Mouse (Mus musculus): ENCODE data around the gene Invs. TPM values are rescaled to one million over a fixed set of nuclear protein-coding genes. Genes with fewer than 3 reads are reported as not detected.

Gene Invs
- polyA plus RNA-seq, 1 experiment from 2014 or later: 5.5 TPM

GRCm38 (mm10) chr4:48314814-48315213 is 35.3 kb downstream of the Invs start:
- H3K9ac ChIP-seq (ENCODE audit: low read length): no peak overlapping the region
- H3K27ac ChIP-seq (ENCODE audit: low read depth, low read length): no peak overlapping the region
- no peak overlapping the region for H3K4me3 ChIP-seq (ENCODE audit: low read depth, low read length)
- no peaks in the 10 kb centered on the region for H3K4me1 ChIP-seq (ENCODE audit: control insufficient read depth, insufficient read depth, low read length)
- ATAC-seq (ENCODE audit: low FRiP score): no peak
- H3K36me3 ChIP-seq (ENCODE audit: control insufficient read depth, insufficient read depth, low read length): no peaks in the 10 kb centered on the region
- WGBS: 93% methylated on average over 3 of the region's 3 CpGs
- no peak overlapping the region for H3K4me2 ChIP-seq
- no peak for DNase-seq (ENCODE audit: low spot score, missing footprints)
- H3K9me3 ChIP-seq (ENCODE audit: control insufficient read depth, low read length): no peaks in the 10 kb centered on the region
- H3K27me3 ChIP-seq (ENCODE audit: control insufficient read depth, insufficient read depth, low read length): no peaks in the 10 kb centered on the region

GRCm38 (mm10) chr4:48316036-48316435 is 36.5 kb downstream of the Invs start:
- Histone ChIP-seq H3K4me1 (ENCODE audit: control insufficient read depth, insufficient read depth, low read length) (no peaks in the 10 kb centered on the region), H3K36me3 (ENCODE audit: control insufficient read depth, insufficient read depth, low read length) (no peaks in the 10 kb centered on the region), H3K9me3 (ENCODE audit: control insufficient read depth, low read length) (no peaks in the 10 kb centered on the region), H3K27me3 (ENCODE audit: control insufficient read depth, insufficient read depth, low read length) (no peaks in the 10 kb centered on the region), H3K4me2 (no peak overlapping the region), H3K9ac (ENCODE audit: low read length) (no peak overlapping the region), H3K27ac (ENCODE audit: low read depth, low read length) (no peak overlapping the region), H3K4me3 (ENCODE audit: low read depth, low read length) (no peak overlapping the region)
- ATAC-seq (ENCODE audit: low FRiP score) (no peak), DNase-seq (ENCODE audit: low spot score, missing footprints) (no peak)
- WGBS: 91% methylated on average over 3 of the region's 3 CpGs

DNA sequence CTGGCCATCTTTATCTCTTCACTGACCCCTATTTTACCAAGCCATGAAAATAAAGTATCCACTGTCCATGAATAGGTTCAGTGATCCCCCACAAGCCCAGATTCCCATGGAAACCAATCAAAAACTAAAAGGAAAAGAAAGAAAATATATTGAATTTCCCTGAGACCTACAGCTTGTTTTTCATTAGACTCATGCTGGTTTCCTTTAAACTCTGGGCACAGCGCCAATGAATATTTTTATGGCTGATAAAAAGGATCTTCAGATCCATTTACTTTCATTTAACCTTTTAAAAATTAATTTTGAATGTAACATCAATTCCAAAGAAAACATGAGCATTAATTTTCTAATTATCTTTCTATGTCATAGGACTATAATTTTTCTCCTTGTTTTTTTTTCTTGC is 41.7 kb downstream of the Invs start:
- H3K4me2 ChIP-seq: no peak overlapping the region
- no peaks in the 10 kb centered on the region for H3K9me3 ChIP-seq (ENCODE audit: control insufficient read depth, low read length)
- no peaks in the 10 kb centered on the region for H3K27me3 ChIP-seq (ENCODE audit: control insufficient read depth, insufficient read depth, low read length)
- no peaks in the 10 kb centered on the region for H3K36me3 ChIP-seq (ENCODE audit: control insufficient read depth, insufficient read depth, low read length)
- DNase-seq (ENCODE audit: low spot score, missing footprints): no peak
- H3K9ac ChIP-seq (ENCODE audit: low read length): no peak overlapping the region
- 95% methylated on average over 1 of the region's 1 CpGs for WGBS
- no peak for ATAC-seq (ENCODE audit: low FRiP score)
- H3K27ac ChIP-seq (ENCODE audit: low read depth, low read length): no peak overlapping the region
- no peaks in the 10 kb centered on the region for H3K4me1 ChIP-seq (ENCODE audit: control insufficient read depth, insufficient read depth, low read length)
- no peak overlapping the region for H3K4me3 ChIP-seq (ENCODE audit: low read depth, low read length)

- Histone ChIP-seq H3K36me3 (ENCODE audit: control insufficient read depth, insufficient read depth, low read length) (no peaks in the 10 kb centered on the region), H3K4me3 (ENCODE audit: low read depth, low read length) (no peak overlapping the region), H3K27me3 (ENCODE audit: control insufficient read depth, insufficient read depth, low read length) (no peaks in the 10 kb centered on the region), H3K9ac (ENCODE audit: low read length) (no peak overlapping the region), H3K27ac (ENCODE audit: low read depth, low read length) (no peak overlapping the region), H3K4me1 (ENCODE audit: control insufficient read depth, insufficient read depth, low read length) (no peaks in the 10 kb centered on the region), H3K9me3 (ENCODE audit: control insufficient read depth, low read length) (no peaks in the 10 kb centered on the region), H3K4me2 (no peak overlapping the region)
- 43% methylated on average over 1 of the region's 1 CpGs for whole genome bisulfite sequencing
- no peak for DNase-seq (ENCODE audit: low spot score, missing footprints)
- ATAC-seq (ENCODE audit: low FRiP score): no peak
These were observed 42.5 kb downstream of the Invs start for GRCm38 (mm10) chr4:48322095-48322494.

DNA sequence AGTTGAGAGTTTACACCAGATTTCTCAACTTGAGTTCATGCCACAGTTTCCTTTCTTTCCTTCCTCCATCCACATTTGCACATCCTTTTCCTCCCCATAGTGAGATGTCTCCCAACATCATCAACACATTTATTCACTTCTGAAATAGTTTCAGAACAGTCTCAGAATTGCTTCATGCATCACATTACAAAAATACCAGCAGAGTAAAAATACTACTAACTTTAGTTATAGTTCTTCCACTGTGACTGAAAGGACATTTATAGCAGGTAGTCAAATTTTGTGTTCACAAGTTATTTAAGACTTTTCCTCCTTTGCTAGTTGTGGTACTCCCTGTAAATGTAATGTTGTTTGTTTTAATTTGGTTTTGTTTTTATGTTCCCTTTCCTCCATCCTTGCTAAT is 47.6 kb downstream of the Invs start:
- H3K4me2 ChIP-seq: no peak overlapping the region
- no peak overlapping the region for H3K9ac ChIP-seq (ENCODE audit: low read length)
- no peaks in the 10 kb centered on the region for H3K27me3 ChIP-seq (ENCODE audit: control insufficient read depth, insufficient read depth, low read length)
- DNase-seq (ENCODE audit: low spot score, missing footprints) (no peak), ATAC-seq (ENCODE audit: low FRiP score) (no peak)
- H3K36me3 ChIP-seq (ENCODE audit: control insufficient read depth, insufficient read depth, low read length): no peaks in the 10 kb centered on the region
- H3K4me3 ChIP-seq (ENCODE audit: low read depth, low read length): no peak overlapping the region
- H3K9me3 ChIP-seq (ENCODE audit: control insufficient read depth, low read length): no peaks in the 10 kb centered on the region
- no peaks in the 10 kb centered on the region for H3K4me1 ChIP-seq (ENCODE audit: control insufficient read depth, insufficient read depth, low read length)
- H3K27ac ChIP-seq (ENCODE audit: low read depth, low read length): no peak overlapping the region

GRCm38 (mm10) chr4:48328042-48328441 is 48.5 kb downstream of the Invs start:
- Histone ChIP-seq H3K36me3 (ENCODE audit: control insufficient read depth, insufficient read depth, low read length) (no peaks in the 10 kb centered on the region), H3K27ac (ENCODE audit: low read depth, low read length) (no peak overlapping the region), H3K9ac (ENCODE audit: low read length) (no peak overlapping the region), H3K4me2 (no peak overlapping the region), H3K27me3 (ENCODE audit: control insufficient read depth, insufficient read depth, low read length) (no peaks in the 10 kb centered on the region), H3K9me3 (ENCODE audit: control insufficient read depth, low read length) (no peaks in the 10 kb centered on the region), H3K4me3 (ENCODE audit: low read depth, low read length) (no peak overlapping the region), H3K4me1 (ENCODE audit: control insufficient read depth, insufficient read depth, low read length) (no peaks in the 10 kb centered on the region)
- ATAC-seq (ENCODE audit: low FRiP score) (no peak), DNase-seq (ENCODE audit: low spot score, missing footprints) (no peak)
- WGBS: 59% methylated on average over 2 of the region's 2 CpGs

- no peaks in the 10 kb centered on the region for H3K36me3 ChIP-seq (ENCODE audit: control insufficient read depth, insufficient read depth, low read length)
- ATAC-seq (ENCODE audit: low FRiP score): no peak
- 83% methylated on average over 6 of the region's 6 CpGs for WGBS
- DNase-seq (ENCODE audit: low spot score, missing footprints): no peak
- H3K4me1 ChIP-seq (ENCODE audit: control insufficient read depth, insufficient read depth, low read length): peaks cover 5% of the 10 kb centered on the region
- no peak overlapping the region for H3K27ac ChIP-seq (ENCODE audit: low read depth, low read length)
- no peaks in the 10 kb centered on the region; the same call in 1 of the 2 replicates for H3K27me3 ChIP-seq (ENCODE audit: control insufficient read depth, insufficient read depth, low read length)
- no peak overlapping the region for H3K9ac ChIP-seq (ENCODE audit: low read length)
- H3K9me3 ChIP-seq (ENCODE audit: control insufficient read depth, low read length): no peaks in the 10 kb centered on the region
- no peak overlapping the region for H3K4me2 ChIP-seq
- H3K4me3 ChIP-seq (ENCODE audit: low read depth, low read length): no peak overlapping the region
These were observed 53.0 kb downstream of the Invs start for GRCm38 (mm10) chr4:48332453-48333051.

GRCm38 (mm10) chr4:48334927-48335763 is 55.6 kb downstream of the Invs start:
- ATAC-seq (ENCODE audit: low FRiP score) (peak; percentile 95), DNase-seq (ENCODE audit: low spot score, missing footprints) (peak; percentile 90)
- H3K9me3 ChIP-seq (ENCODE audit: control insufficient read depth, low read length): no peaks in the 10 kb centered on the region
- H3K4me3 ChIP-seq (ENCODE audit: low read depth, low read length): no peak overlapping the region
- no peak overlapping the region for H3K27ac ChIP-seq (ENCODE audit: low read depth, low read length)
- no peaks in the 10 kb centered on the region; the same call in 1 of the 2 replicates for H3K27me3 ChIP-seq (ENCODE audit: control insufficient read depth, insufficient read depth, low read length)
- peaks cover 5% of the 10 kb centered on the region for H3K4me1 ChIP-seq (ENCODE audit: control insufficient read depth, insufficient read depth, low read length)
- 5% methylated on average over 7 of the region's 7 CpGs for WGBS
- no peaks in the 10 kb centered on the region for H3K36me3 ChIP-seq (ENCODE audit: control insufficient read depth, insufficient read depth, low read length)
- H3K9ac ChIP-seq (ENCODE audit: low read length): no peak overlapping the region
- no peak overlapping the region for H3K4me2 ChIP-seq

GRCm38 (mm10) chr4:48342705-48343104 is 63.1 kb downstream of the Invs start:
- Histone ChIP-seq H3K4me3 (ENCODE audit: low read depth, low read length) (no peak overlapping the region), H3K27ac (ENCODE audit: low read depth, low read length) (no peak overlapping the region), H3K9ac (ENCODE audit: low read length) (no peak overlapping the region), H3K27me3 (ENCODE audit: control insufficient read depth, insufficient read depth, low read length) (no peaks in the 10 kb centered on the region), H3K36me3 (ENCODE audit: control insufficient read depth, insufficient read depth, low read length) (no peaks in the 10 kb centered on the region), H3K9me3 (ENCODE audit: control insufficient read depth, low read length) (no peaks in the 10 kb centered on the region), H3K4me1 (ENCODE audit: control insufficient read depth, insufficient read depth, low read length) (no peaks in the 10 kb centered on the region), H3K4me2 (no peak overlapping the region)
- ATAC-seq (ENCODE audit: low FRiP score) (no peak), DNase-seq (ENCODE audit: low spot score, missing footprints) (no peak)
- 87% methylated on average over 4 of the region's 4 CpGs for WGBS

Measured in midbrain, embryonic 11.5 days (tissue).